Mouse (Mus musculus) lung, postnatal 0 days (tissue): ENCODE results near the gene Hoxb2.

Experiments
- CTCF ChIP-seq: IDR thresholded peaks from 2 replicates; pipeline ENCODE4 v1.5.1; 2016; ENCODE audit warnings: antibody characterized with exemption, mild to moderate bottlenecking
- EP300 ChIP-seq: IDR thresholded peaks from 2 replicates; pipeline ENCODE4 v1.6.1; 2016; ENCODE audit warnings: antibody characterized with exemption, mild to moderate bottlenecking, control low read depth

DNA sequence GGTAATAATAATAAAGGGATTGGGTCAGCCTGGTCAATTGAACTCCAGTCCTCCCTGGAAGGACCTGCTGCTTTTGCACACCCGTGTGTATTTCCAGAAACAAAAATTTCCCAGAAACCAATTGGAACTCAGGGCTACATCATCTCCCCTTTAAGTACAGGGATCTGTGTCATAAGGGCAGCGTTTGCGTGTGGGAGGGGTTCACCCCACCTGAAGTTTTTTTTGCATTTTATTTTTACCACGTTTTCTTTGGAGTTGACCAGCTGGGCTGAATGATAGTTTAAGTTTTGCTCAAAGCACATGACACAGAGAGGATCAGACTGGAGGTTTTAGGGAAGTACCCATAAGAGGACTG, 7.8 kb upstream of the Hoxb2 start:
- TF ChIP-seq CTCF (no peak), EP300 (no peak)
